Mouse (Mus musculus) forebrain, embryonic 15.5 days (tissue): Measurements from ENCODE around the gene Dpf3. TPM values are rescaled to one million over a fixed set of nuclear protein-coding genes. Genes with fewer than 3 reads are reported as not detected.

Source experiments
- ATAC-seq: fragments of 200-750 bp; cut with Nextera tagmentation; replicated peaks from 2 replicates; pipeline ENCODE4 v1.8.0; 2017; ENCODE audit warnings: mild to moderate bottlenecking, moderate TSS enrichment, moderate library complexity
- H3K27ac ChIP-seq: fragments of 300-500 bp; sonication (generic); replicated peaks from 2 replicates; pipeline ENCODE4 v1.5.1; 2015; ENCODE audit warnings: mild to moderate bottlenecking, inconsistent platforms
- H3K27me3 ChIP-seq: fragments of 300-500 bp; sonication (generic); 2 replicates; pipeline ENCODE4 v1.6.1; 2015; ENCODE audit warnings: inconsistent platforms
- H3K36me3 ChIP-seq: fragments of 300-500 bp; sonication (generic); 2 replicates; pipeline ENCODE4 v1.6.1; 2015; ENCODE audit warnings: mild to moderate bottlenecking, inconsistent platforms
- H3K4me1 ChIP-seq: fragments of 300-500 bp; sonication (generic); 2 replicates; pipeline ENCODE4 v1.6.1; 2015; ENCODE audit warnings: inconsistent platforms
- H3K4me2 ChIP-seq: fragments of 300-500 bp; sonication (generic); replicated peaks from 2 replicates; pipeline ENCODE4 v1.6.1; 2015; ENCODE audit warnings: mild to moderate bottlenecking, inconsistent platforms
- H3K4me3 ChIP-seq: fragments of 300-500 bp; sonication (generic); 2 replicates; pipeline ENCODE4 v1.5.1; 2015; ENCODE audit warnings: mild to moderate bottlenecking, inconsistent platforms
- H3K9ac ChIP-seq: fragments of 300-500 bp; sonication (generic); replicated peaks from 2 replicates; pipeline ENCODE4 v1.6.1; 2015; ENCODE audit warnings: mild to moderate bottlenecking, inconsistent platforms
- H3K9me3 ChIP-seq: fragments of 300-500 bp; sonication (generic); 2 replicates; pipeline ENCODE4 v1.6.1; 2016; ENCODE audit warnings: inconsistent platforms
- WGBS: fragments of 180-500 bp; shearing (Covaris S2); methylation state at CpG from one replicate; pipeline ENCODE4 v1.1.7; 2015; ENCODE audit warnings: mixed read lengths; 5-methylcytosine and 5-hydroxymethylcytosine counted together
- polyA plus RNA-seq: library from polyadenylated mRNA; unstranded; fragments of >200 nt; fragmentation: Nextera tagmentation; extraction: Ambion mirVana; gene quantifications from 2 replicates; pipeline ENCODE4 v1.2.1, GENCODE M21; 2015

Dpf3 gene
- polyA plus RNA-seq, 1 experiment from 2014 or later = 11.2 TPM

- H3K4me2 ChIP-seq = no peak overlapping the region
- no peaks in the 10 kb centered on the region for H3K27me3 ChIP-seq
- H3K4me3 ChIP-seq = no peak overlapping the region
- H3K27ac ChIP-seq = peak overlapping the region; percentile 53
- H3K9ac ChIP-seq = no peak overlapping the region
- no peaks in the 10 kb centered on the region for H3K36me3 ChIP-seq
- peaks cover 20% of the 10 kb centered on the region for H3K4me1 ChIP-seq
- ATAC-seq = 0 out of 2 replicates have a peak, but pooled peaks have one; percentile 23
- 54% methylated on average over 4 of the region's 4 CpGs for WGBS
- H3K9me3 ChIP-seq = no peaks in the 10 kb centered on the region
Measured at GRCm38 (mm10) chr12:83342875-83343185, 144.7 kb downstream of the Dpf3 start.

DNA sequence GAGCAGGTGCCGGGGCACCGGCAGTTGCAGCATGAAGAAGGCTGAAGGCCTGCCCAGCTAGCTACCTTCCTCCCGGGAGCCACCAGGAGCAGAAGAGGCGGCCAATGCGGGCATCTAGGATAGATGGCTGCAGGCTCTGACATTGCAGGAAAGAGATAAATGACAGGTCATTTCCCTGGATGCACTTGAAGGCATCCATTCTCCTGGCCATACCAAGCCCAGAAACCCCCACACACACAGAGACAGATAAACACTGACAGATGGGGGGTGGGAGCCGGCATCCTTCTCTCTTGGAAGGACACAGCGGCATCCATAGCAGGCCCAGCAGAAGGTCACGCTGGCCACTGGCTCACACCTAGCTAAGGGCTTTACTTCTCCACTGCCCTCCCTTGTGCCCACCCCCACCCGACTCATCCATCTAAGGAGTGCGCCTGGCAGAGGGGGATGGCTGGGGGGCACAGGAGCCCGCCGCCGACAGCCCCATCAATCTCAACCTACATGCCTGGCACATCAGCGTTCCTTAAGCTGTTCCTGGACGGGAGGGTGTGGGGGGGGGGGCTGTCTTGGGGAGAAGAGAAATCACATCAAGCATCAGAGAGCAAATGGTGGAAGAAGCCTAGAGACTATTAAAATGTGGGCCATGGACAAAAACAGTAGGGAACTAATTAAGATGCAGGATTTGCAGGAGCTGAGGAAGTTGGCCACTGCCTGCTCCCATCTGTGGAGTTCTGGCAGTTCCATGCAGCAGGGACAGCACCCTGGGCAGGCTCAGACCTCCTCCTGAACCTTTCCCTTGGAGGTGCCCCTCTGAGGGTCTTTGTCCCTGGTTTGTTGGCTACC, 145.3 kb downstream of the Dpf3 start:
- Histone ChIP-seq H3K27me3 (no peaks in the 10 kb centered on the region), H3K27ac (peak overlapping the region; percentile 53), H3K36me3 (no peaks in the 10 kb centered on the region), H3K4me1 (peaks cover 26% of the 10 kb centered on the region), H3K9ac (no peak overlapping the region), H3K9me3 (no peaks in the 10 kb centered on the region), H3K4me3 (no peak overlapping the region), H3K4me2 (no peak overlapping the region)
- peak; percentile 70 for ATAC-seq
- WGBS = 67% methylated on average over 15 of the region's 15 CpGs

GRCm38 (mm10) chr12:83340960-83341359, 146.6 kb downstream of the Dpf3 start:
- Histone ChIP-seq H3K4me2 (no peak overlapping the region), H3K4me1 (peaks cover 35% of the 10 kb centered on the region), H3K9ac (no peak overlapping the region), H3K27me3 (no peaks in the 10 kb centered on the region), H3K4me3 (no peak overlapping the region), H3K27ac (no peak overlapping the region), H3K36me3 (no peaks in the 10 kb centered on the region), H3K9me3 (no peaks in the 10 kb centered on the region)
- 87% methylated on average over 4 of the region's 4 CpGs for WGBS
- no peak for ATAC-seq

DNA sequence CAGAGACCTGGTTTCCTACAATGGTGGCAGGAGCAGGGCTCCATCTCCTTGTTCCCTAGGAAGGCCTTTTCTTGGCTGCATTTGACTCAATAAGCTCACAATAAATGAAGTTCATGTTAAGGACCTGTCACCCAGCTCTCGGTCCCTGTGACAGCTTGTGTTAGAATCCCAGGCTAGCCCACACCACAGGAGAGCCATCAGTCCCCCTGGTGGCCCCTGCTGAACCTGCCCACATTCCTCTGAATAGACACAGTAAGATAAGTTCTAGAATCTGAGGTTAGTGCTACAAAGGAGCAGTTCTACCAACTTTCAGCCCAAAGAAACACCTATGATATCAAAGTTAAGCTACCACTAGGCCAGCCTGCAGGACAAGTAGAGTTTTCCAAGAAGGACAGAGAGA, 149.2 kb downstream of the Dpf3 start:
- Histone ChIP-seq H3K4me2 (no peak overlapping the region), H3K27me3 (no peaks in the 10 kb centered on the region), H3K27ac (0 out of 2 replicates have a peak overlapping the region, but pooled peaks have one; percentile 74), H3K4me1 (peaks cover 35% of the 10 kb centered on the region), H3K9ac (no peak overlapping the region), H3K36me3 (no peaks in the 10 kb centered on the region), H3K9me3 (no peaks in the 10 kb centered on the region), H3K4me3 (no peak overlapping the region)
- WGBS = 70% methylated on average over 1 of the region's 1 CpGs
- ATAC-seq = no peak

- WGBS = 32% methylated on average over 7 of the region's 7 CpGs
- no peaks in the 10 kb centered on the region for H3K36me3 ChIP-seq
- no peak overlapping the region for H3K4me3 ChIP-seq
- H3K9me3 ChIP-seq = no peaks in the 10 kb centered on the region
- no peak for ATAC-seq
- no peaks in the 10 kb centered on the region for H3K27me3 ChIP-seq
- no peak overlapping the region for H3K4me2 ChIP-seq
- H3K27ac ChIP-seq = peak overlapping the region; percentile 74
- H3K4me1 ChIP-seq = peaks cover 32% of the 10 kb centered on the region
- no peak overlapping the region for H3K9ac ChIP-seq
Measured at GRCm38 (mm10) chr12:83337776-83338149, 149.8 kb downstream of the Dpf3 start.

- Histone ChIP-seq H3K9ac (no peak overlapping the region), H3K27ac (peak overlapping the region; percentile 74), H3K27me3 (no peaks in the 10 kb centered on the region), H3K9me3 (no peaks in the 10 kb centered on the region), H3K36me3 (no peaks in the 10 kb centered on the region), H3K4me1 (peaks cover 27% of the 10 kb centered on the region), H3K4me3 (no peak overlapping the region), H3K4me2 (peak overlapping the region; percentile 8; the same call in 1 of the 2 replicates)
- WGBS = 12% methylated on average over 13 of the region's 13 CpGs
- no peak for ATAC-seq
Measured at GRCm38 (mm10) chr12:83337077-83337775, 150.3 kb downstream of the Dpf3 start.

- Histone ChIP-seq H3K9ac (no peak overlapping the region), H3K36me3 (no peaks in the 10 kb centered on the region), H3K4me2 (no peak overlapping the region), H3K4me1 (0 out of 2 replicates have a peak, but pooled peaks cover 5% of the 10 kb centered on the region), H3K9me3 (no peaks in the 10 kb centered on the region), H3K27me3 (no peaks in the 10 kb centered on the region), H3K4me3 (no peak overlapping the region), H3K27ac (no peak overlapping the region)
- no peak for ATAC-seq
- 87% methylated on average over 7 of the region's 7 CpGs for WGBS
Measured at GRCm38 (mm10) chr12:83330056-83330455, 157.5 kb downstream of the Dpf3 start.

GRCm38 (mm10) chr12:83328899-83329298, 158.6 kb downstream of the Dpf3 start:
- Histone ChIP-seq H3K4me1 (0 out of 2 replicates have a peak, but pooled peaks cover 5% of the 10 kb centered on the region), H3K9me3 (no peaks in the 10 kb centered on the region), H3K4me2 (no peak overlapping the region), H3K27ac (no peak overlapping the region), H3K27me3 (no peaks in the 10 kb centered on the region), H3K9ac (no peak overlapping the region), H3K4me3 (no peak overlapping the region), H3K36me3 (no peaks in the 10 kb centered on the region)
- 51% methylated on average over 13 of the region's 13 CpGs for WGBS
- no peak for ATAC-seq

GRCm38 (mm10) chr12:83328491-83328890, 159.0 kb downstream of the Dpf3 start:
- Histone ChIP-seq H3K27me3 (no peaks in the 10 kb centered on the region), H3K4me3 (no peak overlapping the region), H3K36me3 (no peaks in the 10 kb centered on the region), H3K4me2 (no peak overlapping the region), H3K9ac (no peak overlapping the region), H3K9me3 (no peaks in the 10 kb centered on the region), H3K4me1 (0 out of 2 replicates have a peak, but pooled peaks cover 5% of the 10 kb centered on the region), H3K27ac (no peak overlapping the region)
- 55% methylated on average over 4 of the region's 4 CpGs for WGBS
- ATAC-seq = 0 out of 2 replicates have a peak, but pooled peaks have one; percentile 23

- H3K27me3 ChIP-seq = no peaks in the 10 kb centered on the region
- ATAC-seq = no peak
- H3K4me1 ChIP-seq = 0 out of 2 replicates have a peak, but pooled peaks cover 5% of the 10 kb centered on the region
- no peaks in the 10 kb centered on the region for H3K36me3 ChIP-seq
- H3K9me3 ChIP-seq = no peaks in the 10 kb centered on the region
- H3K9ac ChIP-seq = no peak overlapping the region
- H3K27ac ChIP-seq = no peak overlapping the region
- 100% methylated on average over 1 of the region's 1 CpGs for WGBS
- H3K4me2 ChIP-seq = no peak overlapping the region
- no peak overlapping the region for H3K4me3 ChIP-seq
Measured at GRCm38 (mm10) chr12:83327451-83327850, 160.1 kb downstream of the Dpf3 start.

DNA sequence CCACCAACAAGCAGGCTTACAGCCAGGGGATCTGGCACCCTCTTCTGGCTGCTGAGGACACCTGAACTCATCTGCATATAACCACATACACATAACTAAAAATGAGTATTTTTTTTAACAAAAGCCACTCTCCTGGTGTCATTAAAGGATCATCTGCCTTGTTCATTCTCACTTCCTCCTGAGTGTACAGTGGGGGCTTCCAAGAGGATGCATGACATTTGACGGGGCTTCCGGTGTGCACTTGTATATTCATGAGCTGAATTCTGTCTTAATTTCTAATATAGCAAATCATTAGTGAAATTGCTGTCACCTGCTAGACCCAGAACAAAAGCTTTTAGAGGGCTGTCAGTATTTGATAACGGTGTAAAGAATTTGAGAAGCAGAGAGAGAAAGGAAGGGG, 166.8 kb downstream of the Dpf3 start:
- H3K36me3 ChIP-seq = no peaks in the 10 kb centered on the region
- H3K4me2 ChIP-seq = no peak overlapping the region
- H3K4me3 ChIP-seq = no peak overlapping the region
- no peak for ATAC-seq
- no peaks in the 10 kb centered on the region for H3K27me3 ChIP-seq
- WGBS = 60% methylated on average over 3 of the region's 3 CpGs
- no peaks in the 10 kb centered on the region for H3K4me1 ChIP-seq
- no peaks in the 10 kb centered on the region for H3K9me3 ChIP-seq
- H3K9ac ChIP-seq = no peak overlapping the region
- H3K27ac ChIP-seq = no peak overlapping the region

- no peak for ATAC-seq
- WGBS = 68% methylated on average over 8 of the region's 8 CpGs
- H3K27ac ChIP-seq = no peak overlapping the region
Measured at GRCm38 (mm10) chr12:83317646-83318443, 169.7 kb downstream of the Dpf3 start.

More at GRCm38 (mm10) chr12:83317646-83318443, 169.7 kb downstream of the Dpf3 start:
- no peaks in the 10 kb centered on the region for H3K36me3 ChIP-seq
- H3K27me3 ChIP-seq = no peaks in the 10 kb centered on the region
- no peak overlapping the region for H3K9ac ChIP-seq
- no peaks in the 10 kb centered on the region for H3K9me3 ChIP-seq
- H3K4me2 ChIP-seq = no peak overlapping the region
- no peak overlapping the region for H3K4me3 ChIP-seq
- H3K4me1 ChIP-seq = no peaks in the 10 kb centered on the region
